Mouse (Mus musculus) yolk sac, embryonic 10.5 days (tissue): ENCODE measurements around the gene Serpinb6d.

Source experiments
- DNase-seq: peaks from one replicate; pipeline ENCODE4 v3.0.0-alpha.2; 2017; ENCODE audit warnings: low spot score

The Serpinb6d gene

GRCm38 (mm10) chr13:33661105-33661504 lies at the start of gene Serpinb6d:
Gene Serpinb6d (plus strand): TSS chr13:33661405.
- DNase-seq = no peak

GRCm38 (mm10) chr13:33622921-33623320 lies 38.3 kb upstream of the Serpinb6d start:
- DNase-seq = no peak

- DNase-seq = no peak
Measured at GRCm38 (mm10) chr13:33642540-33642939, 18.7 kb upstream of the Serpinb6d start.

GRCm38 (mm10) chr13:33662550-33662949 lies 1.3 kb downstream of the Serpinb6d start:
- no peak for DNase-seq

DNA sequence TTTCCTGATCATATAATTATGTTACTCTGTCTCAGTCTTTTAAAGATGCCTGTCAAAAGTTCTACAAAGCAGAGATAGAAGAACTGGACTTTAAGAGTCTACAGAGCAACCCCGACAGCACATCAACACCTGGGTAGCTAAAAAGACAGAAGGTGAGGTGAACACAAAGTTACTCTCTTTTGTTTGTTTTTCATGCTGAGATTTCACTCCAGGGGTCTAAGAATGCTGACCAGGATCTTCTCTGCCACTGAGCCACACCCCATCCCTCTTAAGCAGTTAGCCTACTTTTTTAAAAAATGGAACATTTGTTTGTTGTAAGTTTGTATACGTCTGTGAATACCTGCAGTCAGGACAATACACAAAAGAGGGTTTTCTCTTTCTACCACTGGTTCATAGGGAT lies 59.1 kb downstream of the Serpinb6d start:
- DNase-seq = no peak
